Mouse (Mus musculus) liver, postnatal 0 days (tissue): ENCODE measurements around the gene Agpat3.

Experiments
- CTCF ChIP-seq: sonication (generic); IDR thresholded peaks from 2 replicates; pipeline ENCODE4 v1.5.1; 2016; ENCODE audit warnings: antibody characterized with exemption, low read depth
- EP300 ChIP-seq: IDR thresholded peaks from 2 replicates; pipeline ENCODE4 v1.6.1; 2016; ENCODE audit warnings: antibody characterized with exemption, low read depth, mild to moderate bottlenecking

- no peak for TF ChIP-seq EP300
- no peak for TF ChIP-seq CTCF
Measured at GRCm38 (mm10) chr10:78287465-78288132, 64.7 kb downstream of the Agpat3 start.
